Mouse (Mus musculus): ENCODE data around the gene Apcs.

Apcs gene

GRCm38 (mm10) chr1:172894777-172895357 lies at the start of gene Apcs:
Gene Apcs (minus strand): TSS chr1:172895041.
- DNase-seq (ENCODE audit: low read depth, low spot score): no peak

DNA sequence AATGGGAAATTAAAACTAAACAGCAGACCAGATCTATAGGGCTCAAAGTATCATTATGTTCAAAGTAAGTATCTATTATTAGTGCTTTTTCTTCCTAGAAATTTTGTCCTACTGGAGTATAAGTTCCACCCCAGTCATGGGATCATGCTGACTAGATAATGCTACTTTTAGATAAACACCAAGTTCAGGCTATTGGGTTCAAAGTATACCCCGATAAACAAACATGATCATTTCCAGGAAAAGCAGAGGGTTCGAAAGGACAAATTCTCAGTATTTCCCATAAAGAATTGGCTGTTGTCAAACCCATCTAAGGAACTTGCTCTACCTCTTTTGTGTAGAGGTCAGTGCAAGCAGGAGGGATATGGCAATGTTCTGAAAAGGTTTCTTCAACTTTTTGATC lies 37.4 kb upstream of the Apcs start:
- DNase-seq (ENCODE audit: low read depth, low spot score): no peak

DNA sequence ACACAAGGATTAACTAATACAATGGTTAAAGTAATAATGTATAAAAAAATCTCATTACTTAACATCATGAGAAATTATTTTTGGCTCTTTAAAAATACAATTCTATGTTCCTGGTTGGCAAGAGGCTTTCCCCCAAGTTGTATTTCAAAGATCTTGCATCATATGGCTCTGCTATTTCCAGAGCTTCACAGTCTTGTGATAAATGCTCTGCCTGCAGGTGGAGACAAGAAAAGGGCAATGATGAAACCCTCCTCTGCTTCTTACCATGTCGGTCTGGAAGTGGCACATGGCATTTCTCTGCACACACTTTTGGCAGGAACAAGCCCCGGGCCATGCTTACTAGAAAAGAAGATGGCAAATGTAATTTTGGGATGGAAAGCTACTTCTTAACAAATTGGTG lies 23.6 kb upstream of the Apcs start:
- DNase-seq (ENCODE audit: low read depth, low spot score): peak; percentile 36

DNA sequence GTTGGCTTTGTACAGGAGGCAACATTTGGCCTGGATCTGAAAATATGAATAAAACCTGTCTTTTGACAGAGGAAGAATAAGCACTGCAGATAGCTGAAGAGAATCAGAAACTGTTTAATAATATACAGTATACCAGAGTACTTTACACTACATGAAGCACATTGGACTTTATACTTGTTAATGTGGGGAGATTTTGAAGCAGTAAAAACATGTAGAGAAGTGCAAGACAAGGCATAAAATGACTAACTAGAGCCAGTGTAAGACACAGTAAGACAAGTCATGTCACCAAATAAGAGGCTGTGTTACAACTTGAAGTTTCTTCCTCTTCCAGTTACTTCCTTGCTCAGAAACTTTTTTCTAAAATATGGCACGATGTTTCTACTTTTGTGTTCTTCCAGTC lies 22.3 kb upstream of the Apcs start:
- DNase-seq (ENCODE audit: low read depth, low spot score): no peak

- DNase-seq (ENCODE audit: low read depth, low spot score): no peak
These were observed 8.5 kb upstream of the Apcs start for GRCm38 (mm10) chr1:172903313-172903712.

- DNase-seq (ENCODE audit: low read depth, low spot score): no peak
These were observed 594 bp upstream of the Apcs start for GRCm38 (mm10) chr1:172895435-172895834.

- DNase-seq (ENCODE audit: low read depth, low spot score): peak; percentile 5
These were observed 18.2 kb downstream of the Apcs start for GRCm38 (mm10) chr1:172876675-172877074.

- DNase-seq (ENCODE audit: low read depth, low spot score): no peak
These were observed 19.6 kb downstream of the Apcs start for GRCm38 (mm10) chr1:172875265-172875664.

- DNase-seq (ENCODE audit: low read depth, low spot score): no peak
These were observed 46.7 kb downstream of the Apcs start for GRCm38 (mm10) chr1:172848171-172848570.

DNA sequence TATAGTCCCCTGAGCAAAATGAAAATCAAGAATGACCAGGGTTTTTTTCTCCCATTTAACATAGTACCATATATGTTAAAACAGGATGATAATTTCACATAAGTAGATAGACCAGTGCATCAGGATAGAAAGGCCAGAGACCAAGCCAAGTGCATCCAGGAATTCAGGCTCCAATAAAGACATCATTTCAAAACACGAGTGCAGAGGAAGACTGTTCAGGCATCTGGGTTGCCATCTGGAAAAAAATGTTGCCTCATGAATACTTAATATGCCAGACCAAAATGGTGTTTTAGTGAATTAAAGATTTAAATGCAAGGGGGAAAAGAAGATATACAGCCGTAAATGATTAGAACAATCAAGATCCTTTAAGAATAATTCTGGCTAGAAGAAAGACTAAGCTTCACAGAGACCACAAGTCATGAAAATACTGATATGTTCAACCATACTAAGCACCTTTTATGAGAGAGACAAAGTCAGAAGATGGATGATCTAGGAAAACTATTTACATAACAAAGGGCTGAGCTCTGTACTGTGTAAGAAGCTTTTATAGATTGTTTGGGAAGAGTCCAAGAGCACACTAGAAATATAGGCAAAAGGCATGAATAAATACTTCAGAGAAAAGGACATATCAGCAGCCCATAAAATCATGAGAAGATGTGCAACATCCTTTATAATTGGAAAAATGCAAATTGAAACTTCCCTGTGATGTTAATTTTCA lies 47.6 kb downstream of the Apcs start:
- DNase-seq (ENCODE audit: low read depth, low spot score): peak; percentile 6
